Mouse (Mus musculus) hindbrain, embryonic 10.5 days (tissue): Measurements from ENCODE around the gene Ptger2. TPM values are rescaled to one million over a fixed set of nuclear protein-coding genes. Genes with fewer than 3 reads are reported as not detected.

Experiments used
- microRNA counts: library from miRNA; unstranded; fragments of <30 nt; microRNA quantifications from one replicate; lab custom pipeline; 2017
- polyA plus RNA-seq: library from polyadenylated mRNA; unstranded; fragments of >200 nt; fragmentation: Nextera tagmentation; extraction: Ambion mirVana; gene quantifications from 2 replicates; pipeline ENCODE4 v1.2.1, GENCODE M21; 2016

The Ptger2 gene
- polyA plus RNA-seq, 1 experiment from 2014 or later = 0.14 TPM

MicroRNAs within 50 kb of the gene (microRNA counts, 519-probe panel; counts per million panel counts)
- 1,255 counts per million, percentile 77 among the panel's probes with 10 or more counts for microRNA mmu-miR-327 (lab: Ali Mortazavi, UCI)

Other genes with a start within 250 kb of the Ptger2 start
- gene Gm8267, start 237.9 kb upstream of the Ptger2 start, polyA plus RNA-seq = not detected in 2 replicates
- not detected in 2 replicates for gene Ptgdr, start 128.8 kb upstream of the Ptger2 start, polyA plus RNA-seq
- 4.3 and 6.2 TPM in 2 replicates for gene Gpr137c, start 231.5 kb downstream of the Ptger2 start, polyA plus RNA-seq
- 15.1 and 16.5 TPM in 2 replicates for gene Txndc16, start 232.1 kb downstream of the Ptger2 start, polyA plus RNA-seq